Mouse (Mus musculus): Measurements from ENCODE around the gene Nucks1. TPM values are rescaled to one million over a fixed set of nuclear protein-coding genes. Genes with fewer than 3 reads are reported as not detected.
A peak's percentile ranks its signal among the peaks of the same experiment; 100 is the strongest.

Gene Nucks1
- polyA plus RNA-seq, 1 experiment from 2014 or later = 130 TPM

GRCm38 (mm10) chr1:131968983-131969382, 58.6 kb downstream of the Nucks1 start:
- 68% methylated on average over 6 of the region's 6 CpGs for WGBS
- peaks cover 59% of the 10 kb centered on the region for H3K4me1 ChIP-seq (replicated peaks)
- no peaks in the 10 kb centered on the region for H3K36me3 ChIP-seq
- no peak for ATAC-seq (ENCODE audit: insufficient number of reproducible peaks, insufficient read depth, low FRiP score, low TSS enrichment, low read depth)
- H3K27ac ChIP-seq = no peak overlapping the region
- H3K4me3 ChIP-seq (replicated peaks) = no peak overlapping the region
- no peak overlapping the region for H3K4me2 ChIP-seq
- H3K9ac ChIP-seq (replicated peaks) = no peak overlapping the region
- no peaks in the 10 kb centered on the region for H3K9me3 ChIP-seq
- peaks cover 41% of the 10 kb centered on the region for H3K27me3 ChIP-seq

DNA sequence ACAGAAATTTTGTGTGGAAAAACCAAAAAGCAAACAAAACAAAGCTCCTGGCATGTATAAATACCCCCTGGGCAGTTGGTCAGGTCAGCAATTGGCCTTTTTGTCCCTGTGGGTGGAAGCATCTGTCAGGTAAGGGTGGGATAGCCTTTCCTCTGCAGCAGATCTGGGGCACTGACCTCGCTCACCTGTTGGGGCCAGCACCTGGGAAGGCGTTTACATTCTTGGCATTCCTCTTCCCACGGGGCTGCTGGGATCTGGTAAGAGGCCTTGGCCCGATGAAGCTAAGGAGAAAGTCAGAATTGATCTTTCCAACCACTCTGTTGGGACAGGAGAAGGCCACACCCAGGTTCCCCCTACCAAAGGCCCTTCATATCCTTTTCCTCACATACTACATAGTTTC, 59.5 kb downstream of the Nucks1 start:
- no peak for ATAC-seq (ENCODE audit: insufficient number of reproducible peaks, insufficient read depth, low FRiP score, low TSS enrichment, low read depth)
- no peak overlapping the region for H3K27ac ChIP-seq
- H3K4me2 ChIP-seq = no peak overlapping the region
- no peaks in the 10 kb centered on the region for H3K9me3 ChIP-seq
- no peaks in the 10 kb centered on the region for H3K36me3 ChIP-seq
- peaks cover 58% of the 10 kb centered on the region for H3K4me1 ChIP-seq (replicated peaks)
- H3K9ac ChIP-seq (replicated peaks) = no peak overlapping the region
- WGBS = 52% methylated on average over 4 of the region's 4 CpGs
- no peak overlapping the region for H3K4me3 ChIP-seq (replicated peaks)
- peaks cover 33% of the 10 kb centered on the region for H3K27me3 ChIP-seq

DNA sequence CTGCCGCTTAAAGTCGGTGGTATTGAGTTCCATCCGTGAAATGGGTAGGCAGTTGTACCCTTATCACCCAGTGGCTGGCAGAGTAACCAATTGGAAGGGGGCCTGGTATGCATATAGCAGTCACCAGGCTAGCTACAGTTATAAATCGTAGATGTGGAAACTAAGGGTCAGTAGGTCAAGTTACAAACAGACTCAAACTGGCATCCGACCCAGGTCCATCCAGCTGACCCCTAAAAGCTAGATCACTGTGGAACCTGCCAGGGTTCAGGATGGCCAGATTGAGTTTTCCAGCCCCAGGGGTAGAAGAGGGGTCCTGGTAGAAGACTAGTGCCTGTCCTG, 60.0 kb downstream of the Nucks1 start:
- H3K36me3 ChIP-seq = no peaks in the 10 kb centered on the region
- peaks cover 31% of the 10 kb centered on the region for H3K27me3 ChIP-seq
- H3K9ac ChIP-seq (replicated peaks) = no peak overlapping the region
- H3K9me3 ChIP-seq = no peaks in the 10 kb centered on the region
- H3K27ac ChIP-seq = peak overlapping the region; percentile 76; the same call in 1 of the 2 replicates
- WGBS = 39% methylated on average over 5 of the region's 5 CpGs
- H3K4me1 ChIP-seq (replicated peaks) = peaks cover 58% of the 10 kb centered on the region
- peak overlapping the region; percentile 35; the same call in 1 of the 2 replicates for H3K4me2 ChIP-seq
- no peak overlapping the region for H3K4me3 ChIP-seq (replicated peaks)
- ATAC-seq (ENCODE audit: insufficient number of reproducible peaks, insufficient read depth, low FRiP score, low TSS enrichment, low read depth) = no peak

DNA sequence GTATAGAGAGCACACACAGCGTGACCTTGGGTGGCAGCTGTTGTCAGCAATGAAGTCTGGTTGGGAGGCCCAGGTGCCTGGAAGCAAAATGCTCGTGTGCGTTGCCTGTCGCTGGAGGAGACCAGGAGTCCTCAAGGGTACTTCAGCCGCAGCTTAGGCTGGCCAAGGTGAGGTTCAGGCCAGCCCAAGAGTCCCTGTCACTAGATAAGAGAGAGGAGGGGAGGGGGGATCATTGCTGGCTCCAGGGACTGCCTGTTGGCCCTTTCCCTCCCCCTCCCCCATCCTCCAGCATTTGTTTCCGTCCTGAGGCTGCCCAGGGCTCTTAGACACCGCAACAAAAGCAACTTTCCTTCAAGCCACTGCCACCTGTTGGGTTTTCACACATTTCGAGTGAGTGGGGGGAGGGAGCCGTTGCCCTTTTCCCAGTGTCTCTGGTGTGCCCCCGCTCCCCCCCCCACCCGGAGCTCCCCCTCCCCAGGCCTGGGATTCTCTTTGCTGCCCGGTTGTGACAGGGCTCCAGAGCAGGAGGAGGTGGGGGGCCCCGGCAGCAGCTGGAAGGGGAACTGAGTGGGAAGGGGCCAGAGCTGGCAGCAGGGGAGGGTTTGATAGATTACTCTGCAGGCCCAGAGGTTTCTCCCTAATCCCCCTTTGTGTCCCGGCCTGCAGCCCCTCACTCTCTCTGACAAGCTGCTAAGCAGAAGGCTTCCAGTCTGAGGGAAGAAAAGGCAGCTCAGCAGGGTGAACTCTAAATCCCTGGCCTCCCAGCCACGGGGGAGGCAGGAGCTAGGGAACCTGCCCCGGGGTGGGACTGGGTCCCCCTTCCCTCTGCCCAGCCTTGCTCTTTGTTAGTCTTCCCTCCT, 60.6 kb downstream of the Nucks1 start:
- no peak overlapping the region for H3K4me3 ChIP-seq (replicated peaks)
- H3K9me3 ChIP-seq = no peaks in the 10 kb centered on the region
- H3K27me3 ChIP-seq = peaks cover 26% of the 10 kb centered on the region
- ATAC-seq (ENCODE audit: insufficient number of reproducible peaks, insufficient read depth, low FRiP score, low TSS enrichment, low read depth) = peak; percentile 68
- H3K36me3 ChIP-seq = no peaks in the 10 kb centered on the region
- WGBS = 4% methylated on average over 16 of the region's 16 CpGs
- H3K4me2 ChIP-seq = peak overlapping the region; percentile 35
- H3K9ac ChIP-seq (replicated peaks) = peak overlapping the region; percentile 37
- H3K27ac ChIP-seq = peak overlapping the region; percentile 76
- H3K4me1 ChIP-seq (replicated peaks) = peaks cover 56% of the 10 kb centered on the region

DNA sequence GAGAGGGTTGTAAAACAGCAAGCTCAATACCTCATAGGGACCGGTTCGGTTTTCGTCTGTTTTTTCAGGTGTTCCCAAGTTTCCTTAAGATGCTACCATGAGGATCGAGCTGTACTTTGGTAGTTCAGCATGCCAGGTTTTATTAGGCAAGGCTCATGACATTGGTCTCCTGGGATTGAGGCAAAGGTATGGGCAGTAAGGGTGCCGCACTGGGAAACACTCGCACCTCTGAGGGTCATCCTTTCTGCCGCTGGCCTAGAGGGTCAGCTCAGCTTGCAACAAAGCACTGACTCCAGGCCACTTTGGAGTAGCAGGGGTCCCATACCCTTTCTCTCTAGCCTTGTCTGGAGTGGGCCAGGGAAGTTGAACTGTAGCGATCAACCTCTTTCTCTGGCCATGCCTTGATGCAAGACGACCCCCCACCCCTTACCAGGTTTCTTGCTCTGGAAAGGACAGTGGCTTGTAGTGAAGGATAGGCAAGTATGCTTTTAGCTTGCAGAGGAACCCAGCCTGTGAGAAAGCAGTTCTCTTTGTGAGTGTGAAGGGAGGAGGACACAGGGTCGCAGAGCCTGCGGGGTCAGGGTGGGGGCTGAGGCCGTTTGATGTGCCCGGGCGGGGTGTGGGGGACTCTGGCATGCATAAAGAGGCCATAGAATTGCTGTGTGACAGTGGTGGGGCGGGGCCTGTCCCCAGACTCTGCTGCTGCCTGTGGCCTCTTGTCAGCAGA, 61.6 kb downstream of the Nucks1 start:
- peaks cover 21% of the 10 kb centered on the region; the same call in 1 of the 2 replicates for H3K27me3 ChIP-seq
- peak overlapping the region; percentile 35 for H3K4me2 ChIP-seq
- no peaks in the 10 kb centered on the region for H3K9me3 ChIP-seq
- 13% methylated on average over 15 of the region's 15 CpGs for WGBS
- H3K4me1 ChIP-seq (replicated peaks) = peaks cover 50% of the 10 kb centered on the region
- no peak overlapping the region for H3K9ac ChIP-seq (replicated peaks)
- H3K36me3 ChIP-seq = no peaks in the 10 kb centered on the region
- peak overlapping the region; percentile 76 for H3K27ac ChIP-seq
- no peak for ATAC-seq (ENCODE audit: insufficient number of reproducible peaks, insufficient read depth, low FRiP score, low TSS enrichment, low read depth)
- no peak overlapping the region for H3K4me3 ChIP-seq (replicated peaks)

- Histone ChIP-seq H3K4me1 (replicated peaks) (peaks cover 44% of the 10 kb centered on the region), H3K9me3 (no peaks in the 10 kb centered on the region), H3K27me3 (peaks cover 21% of the 10 kb centered on the region; the same call in 1 of the 2 replicates), H3K27ac (peak overlapping the region; percentile 76; the same call in 1 of the 2 replicates), H3K9ac (replicated peaks) (no peak overlapping the region), H3K36me3 (no peaks in the 10 kb centered on the region), H3K4me2 (peak overlapping the region; percentile 24; the same call in 1 of the 2 replicates), H3K4me3 (replicated peaks) (no peak overlapping the region)
- 30% methylated on average over 13 of the region's 13 CpGs for WGBS
- ATAC-seq (ENCODE audit: insufficient number of reproducible peaks, insufficient read depth, low FRiP score, low TSS enrichment, low read depth) = no peak
Measured at GRCm38 (mm10) chr1:131972498-131973334, 62.4 kb downstream of the Nucks1 start.

- 74% methylated on average over 6 of the region's 6 CpGs for WGBS
- H3K27me3 ChIP-seq = peaks cover 22% of the 10 kb centered on the region
- H3K9me3 ChIP-seq = no peaks in the 10 kb centered on the region
- peaks cover 39% of the 10 kb centered on the region for H3K4me1 ChIP-seq (replicated peaks)
- H3K4me3 ChIP-seq (replicated peaks) = no peak overlapping the region
- no peak overlapping the region for H3K4me2 ChIP-seq
- H3K27ac ChIP-seq = no peak overlapping the region
- no peak overlapping the region for H3K9ac ChIP-seq (replicated peaks)
- ATAC-seq (ENCODE audit: insufficient number of reproducible peaks, insufficient read depth, low FRiP score, low TSS enrichment, low read depth) = no peak
- no peaks in the 10 kb centered on the region for H3K36me3 ChIP-seq
Measured at GRCm38 (mm10) chr1:131973991-131974390, 63.7 kb downstream of the Nucks1 start.

DNA sequence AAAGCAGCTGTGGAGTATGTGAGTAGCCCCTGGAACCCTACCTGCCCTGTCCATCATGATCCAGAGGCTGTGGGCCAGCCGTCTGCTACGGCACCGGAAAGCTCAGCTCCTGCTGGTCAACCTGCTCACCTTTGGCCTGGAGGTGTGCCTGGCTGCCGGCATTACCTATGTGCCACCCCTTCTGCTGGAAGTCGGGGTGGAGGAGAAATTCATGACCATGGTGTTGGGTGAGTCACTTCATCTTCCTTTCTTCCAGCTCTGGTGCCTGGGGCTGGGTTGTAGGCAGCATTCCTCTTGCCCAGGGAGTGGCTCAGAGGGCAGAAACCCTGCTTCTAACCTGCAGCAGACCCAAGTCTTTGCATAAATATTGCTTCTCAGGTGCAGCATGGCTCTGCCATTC, 66.6 kb downstream of the Nucks1 start:
- Histone ChIP-seq H3K27ac (no peak overlapping the region), H3K4me2 (no peak overlapping the region), H3K9ac (replicated peaks) (no peak overlapping the region), H3K27me3 (peaks cover 15% of the 10 kb centered on the region; the same call in 1 of the 2 replicates), H3K9me3 (no peaks in the 10 kb centered on the region), H3K4me3 (replicated peaks) (no peak overlapping the region), H3K4me1 (replicated peaks) (peaks cover 17% of the 10 kb centered on the region), H3K36me3 (no peaks in the 10 kb centered on the region)
- 83% methylated on average over 5 of the region's 5 CpGs for WGBS
- no peak for ATAC-seq (ENCODE audit: insufficient number of reproducible peaks, insufficient read depth, low FRiP score, low TSS enrichment, low read depth)

GRCm38 (mm10) chr1:131980471-131980870, 70.1 kb downstream of the Nucks1 start:
- H3K36me3 ChIP-seq = no peaks in the 10 kb centered on the region
- no peak overlapping the region for H3K9ac ChIP-seq (replicated peaks)
- H3K4me3 ChIP-seq (replicated peaks) = no peak overlapping the region
- no peak overlapping the region for H3K27ac ChIP-seq
- 26% methylated on average over 2 of the region's 2 CpGs for WGBS
- peaks cover 6% of the 10 kb centered on the region; the same call in 1 of the 2 replicates for H3K27me3 ChIP-seq
- no peak for ATAC-seq (ENCODE audit: insufficient number of reproducible peaks, insufficient read depth, low FRiP score, low TSS enrichment, low read depth)
- H3K9me3 ChIP-seq = no peaks in the 10 kb centered on the region
- H3K4me2 ChIP-seq = no peak overlapping the region
- no peaks in the 10 kb centered on the region for H3K4me1 ChIP-seq (replicated peaks)

GRCm38 (mm10) chr1:131981378-131982013, 71.2 kb downstream of the Nucks1 start:
- ATAC-seq (ENCODE audit: insufficient number of reproducible peaks, insufficient read depth, low FRiP score, low TSS enrichment, low read depth) = peak; percentile 41
- no peak overlapping the region for H3K4me3 ChIP-seq (replicated peaks)
- no peaks in the 10 kb centered on the region for H3K9me3 ChIP-seq
- H3K27me3 ChIP-seq = peaks cover 6% of the 10 kb centered on the region; the same call in 1 of the 2 replicates
- H3K36me3 ChIP-seq = no peaks in the 10 kb centered on the region
- H3K4me1 ChIP-seq (replicated peaks) = no peaks in the 10 kb centered on the region
- no peak overlapping the region for H3K9ac ChIP-seq (replicated peaks)
- H3K27ac ChIP-seq = no peak overlapping the region
- 53% methylated on average over 12 of the region's 12 CpGs for WGBS
- H3K4me2 ChIP-seq = no peak overlapping the region
